Mouse (Mus musculus): ENCODE measurements around the gene Shroom3. TPM values are rescaled to one million over a fixed set of nuclear protein-coding genes. Genes with fewer than 3 reads are reported as not detected.
A peak's percentile ranks its signal among the peaks of the same experiment; 100 is the strongest.

Shroom3 gene
- total and polyA plus RNA-seq, 3 experiments, result 0.04 to 0.11 TPM; not detected in 1

DNA sequence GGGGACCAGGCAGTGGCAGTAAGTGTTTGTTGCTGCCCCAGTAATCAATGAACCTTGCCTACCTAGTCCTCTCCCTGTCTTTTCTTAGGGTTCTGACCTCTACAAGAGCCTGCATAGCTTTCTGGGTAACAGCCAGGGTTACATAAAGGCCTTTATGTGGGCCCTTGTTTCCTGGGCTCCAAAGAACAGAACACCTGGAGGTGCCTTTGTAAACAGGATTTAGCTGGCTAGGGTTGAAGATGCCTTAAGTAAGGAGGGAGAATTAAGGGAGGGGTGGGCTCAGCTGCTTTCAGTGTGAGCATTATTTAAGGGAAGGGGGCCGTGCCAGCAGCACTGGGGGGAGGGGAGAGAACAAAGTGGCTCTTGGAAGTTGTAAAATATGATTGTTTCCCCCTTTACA, 210.5 kb downstream of the Shroom3 start:
- H3K27me3 ChIP-seq (replicated peaks), result no peaks in the 10 kb centered on the region
- no peak overlapping the region for H3K27ac ChIP-seq (ENCODE audit: insufficient read depth, low read depth)
- H3K4me3 ChIP-seq (replicated peaks in 1 of 3; ENCODE audit: low read depth in 2 of 3, low read length in 2 of 3, poor library complexity in 1 of 3), result no peak overlapping the region
- H3K4me2 ChIP-seq (ENCODE audit: insufficient read depth, low read depth, poor library complexity, severe bottlenecking), result no peak overlapping the region
- DNase-seq (ENCODE audit: extremely low read depth), result no peak
- H3K9me3 ChIP-seq (replicated peaks; ENCODE audit: low read length), result peaks cover 2% of the 10 kb centered on the region
- no peak overlapping the region for H3K9ac ChIP-seq (ENCODE audit: insufficient read depth, low read depth)
- dilution Hi-C loops (cut with MboI; ENCODE audit: extremely low pct_ligation_motif_present, extremely low pct_unique_long_range_greater_than_20kb, low sequenced_read_pairs) (no loop called here), in situ Hi-C loops (cut with MboI; ENCODE audit: low pct_ligation_motif_present, low pct_unique_long_range_greater_than_20kb, low sequenced_read_pairs) (no loop called here)
- no peaks in the 10 kb centered on the region for H3K36me3 ChIP-seq (replicated peaks in 1 of 2; ENCODE audit: control insufficient read depth in 1 of 2, insufficient read depth in 1 of 2, low read length in 1 of 2)
- H3K4me1 ChIP-seq (ENCODE audit: control insufficient read depth in 1 of 2, insufficient read depth in 2 of 2), result peaks cover 8 to 14% of the 10 kb centered on the region in 2 experiments; a peak in 3 of 4 replicates
- no peaks in the 10 kb centered on the region for H3K79me2 ChIP-seq (replicated peaks; ENCODE audit: control insufficient read depth, extremely low read depth, insufficient read depth, poor library complexity, severe bottlenecking)
- TF ChIP-seq GABPA (IDR thresholded peaks at IDR 0.05; ENCODE audit: insufficient replicate concordance, low read depth, low read length) (no peak), KAT2A (IDR thresholded peaks at IDR 0.05; ENCODE audit: insufficient replicate concordance, low read length) (no peak), MYC (IDR thresholded peaks at IDR 0.05; ENCODE audit: low read depth, low read length) (no peak), IRF4 (IDR thresholded peaks at IDR 0.05; ENCODE audit: low read depth, low read length) (no peak), UBTF (IDR thresholded peaks at IDR 0.05; ENCODE audit: low read depth, low read length) (no peak), MAZ (IDR thresholded peaks at IDR 0.05; ENCODE audit: low read depth, low read length) (no peak), POLR2A (IDR thresholded peaks at IDR 0.05; ENCODE audit: low read depth, low read length) (no peak), BHLHE40 (IDR thresholded peaks at IDR 0.05; ENCODE audit: low read depth, low read length) (no peak), CHD2 (IDR thresholded peaks at IDR 0.05; ENCODE audit: low read length) (no peak), EP300 (IDR thresholded peaks at IDR 0.05; ENCODE audit: low read length) (no peak), JUND (conservative IDR thresholded peaks at IDR 0.05; ENCODE audit: low read depth, low read length) (no peak), RCOR1 (conservative IDR thresholded peaks at IDR 0.05; ENCODE audit: low read depth, low read length) (no peak), TCF12 (IDR thresholded peaks at IDR 0.05; ENCODE audit: low read depth, low read length) (no peak), NRF1 (IDR thresholded peaks at IDR 0.05; ENCODE audit: low read depth, low read length) (no peak), CTCF (conservative IDR thresholded peaks at IDR 0.05 in 1 of 2, IDR thresholded peaks at IDR 0.05 in 1 of 2; ENCODE audit: low read depth in 2 of 2, low read length in 2 of 2) (no peak), JUN (IDR thresholded peaks at IDR 0.05; ENCODE audit: insufficient read depth, low read depth, low read length) (no peak), SMC3 (IDR thresholded peaks at IDR 0.05; ENCODE audit: low read depth, low read length) (no peak)

GRCm38 (mm10) chr5:92895877-92896276, 212.6 kb downstream of the Shroom3 start:
- Histone ChIP-seq H3K4me1 (ENCODE audit: control insufficient read depth in 1 of 2, insufficient read depth in 2 of 2) (peaks cover 5 to 14% of the 10 kb centered on the region in 2 experiments; a peak in 3 of 4 replicates), H3K27ac (ENCODE audit: insufficient read depth, low read depth) (no peak overlapping the region), H3K9me3 (replicated peaks; ENCODE audit: low read length) (peaks cover 2% of the 10 kb centered on the region), H3K4me3 (replicated peaks in 1 of 3; ENCODE audit: low read depth in 2 of 3, low read length in 2 of 3, poor library complexity in 1 of 3) (no peak overlapping the region), H3K36me3 (replicated peaks in 1 of 2; ENCODE audit: control insufficient read depth in 1 of 2, insufficient read depth in 1 of 2, low read length in 1 of 2) (no peaks in the 10 kb centered on the region), H3K4me2 (ENCODE audit: insufficient read depth, low read depth, poor library complexity, severe bottlenecking) (no peak overlapping the region), H3K27me3 (replicated peaks) (no peaks in the 10 kb centered on the region), H3K9ac (ENCODE audit: insufficient read depth, low read depth) (no peak overlapping the region), H3K79me2 (replicated peaks; ENCODE audit: control insufficient read depth, extremely low read depth, insufficient read depth, poor library complexity, severe bottlenecking) (no peaks in the 10 kb centered on the region)
- peak; percentile 48 for DNase-seq (ENCODE audit: extremely low read depth)
- TF ChIP-seq NRF1 (IDR thresholded peaks at IDR 0.05; ENCODE audit: low read depth, low read length) (peak; percentile 56), HCFC1 (IDR thresholded peaks at IDR 0.05; ENCODE audit: low read depth, low read length) (no peak), BHLHE40 (IDR thresholded peaks at IDR 0.05; ENCODE audit: low read depth, low read length) (peak; percentile 35; the same call in 1 of the 2 replicates), MEF2A (IDR thresholded peaks at IDR 0.05; ENCODE audit: borderline replicate concordance, low read depth, low read length) (peak; percentile 70; the same call in 1 of the 2 replicates)
- in situ Hi-C loops (cut with MboI; ENCODE audit: low pct_ligation_motif_present, low pct_unique_long_range_greater_than_20kb, low sequenced_read_pairs) (no loop called here), dilution Hi-C loops (cut with MboI; ENCODE audit: extremely low pct_ligation_motif_present, extremely low pct_unique_long_range_greater_than_20kb, low sequenced_read_pairs) (no loop called here)
